ENCODE assay signal across 8 mouse cellular contexts in genomic region chr10:68137151-68137833, GRCm38 (mm10).
DNase-seq lines count a peak whose midpoint lies in the region; ATAC-seq lines count a peak whose summit lies in the region.

No protein-coding gene starts in this region.

- DNase-seq in heart, adult 18-20 months, result no peak
- peak; percentile 98 for DNase-seq in ZHBTc4 (ENCODE audit: low read depth, low spot score)
- no peak for DNase-seq in urinary bladder, postnatal 10 days (ENCODE audit: low spot score)
- DNase-seq in layer of hippocampus, adult 8-10 months (ENCODE audit: low spot score in 2 of 2), result no peak

- H3K9ac ChIP-seq in heart, embryonic 15.5 days, result 0 out of 2 replicates have a peak overlapping the region, but pooled peaks have one; percentile 68
- no peak overlapping the region for H3K9ac ChIP-seq in hindbrain, embryonic 15.5 days
- H3K9ac ChIP-seq in midbrain, embryonic 16.5 days (ENCODE audit: low read depth, low read length), result no peak overlapping the region

- peaks cover 60% of the 10 kb centered on the region for H3K4me1 ChIP-seq in heart, embryonic 15.5 days (replicated peaks)
- H3K4me1 ChIP-seq in hindbrain, embryonic 15.5 days (replicated peaks), result peaks cover 26% of the 10 kb centered on the region
- H3K4me1 ChIP-seq in midbrain, embryonic 16.5 days (ENCODE audit: control insufficient read depth, insufficient read depth, low read length), result peaks cover 22% of the 10 kb centered on the region

- peak overlapping the region; percentile 59 for H3K4me2 ChIP-seq in heart, embryonic 15.5 days
- no peak overlapping the region for H3K4me2 ChIP-seq in hindbrain, embryonic 15.5 days
- H3K4me2 ChIP-seq in midbrain, embryonic 16.5 days (ENCODE audit: low read length), result peak overlapping the region; percentile 73; the same call in 1 of the 2 replicates

- H3K4me3 ChIP-seq in heart, embryonic 15.5 days, result no peak overlapping the region
- H3K4me3 ChIP-seq in hindbrain, embryonic 15.5 days, result no peak overlapping the region
- no peak overlapping the region for H3K4me3 ChIP-seq in midbrain, embryonic 16.5 days (ENCODE audit: low read depth, low read length)

- no peaks in the 10 kb centered on the region for H3K9me3 ChIP-seq in heart, embryonic 15.5 days (replicated peaks)
- H3K9me3 ChIP-seq in hindbrain, embryonic 15.5 days, result no peaks in the 10 kb centered on the region
- no peaks in the 10 kb centered on the region; the same call in 1 of the 2 replicates for H3K9me3 ChIP-seq in midbrain, embryonic 16.5 days (replicated peaks; ENCODE audit: control insufficient read depth, low read length, poor library complexity, severe bottlenecking)

- 67% methylated on average over 11 of the region's 11 CpGs for WGBS in heart, embryonic 15.5 days
- WGBS in hindbrain, embryonic 15.5 days, result 27% methylated on average over 11 of the region's 11 CpGs
- WGBS in midbrain, embryonic 16.5 days, result 31% methylated on average over 11 of the region's 11 CpGs

- H3K36me3 ChIP-seq in heart, embryonic 15.5 days, result peaks cover 11% of the 10 kb centered on the region; the same call in 1 of the 2 replicates
- no peaks in the 10 kb centered on the region for H3K36me3 ChIP-seq in hindbrain, embryonic 15.5 days
- no peaks in the 10 kb centered on the region for H3K36me3 ChIP-seq in midbrain, embryonic 16.5 days (ENCODE audit: control insufficient read depth, insufficient read depth, low read length)

- ATAC-seq in heart, embryonic 15.5 days (replicated peaks; ENCODE audit: insufficient number of reproducible peaks, insufficient read depth, low FRiP score, low read depth), result no peak
- ATAC-seq in hindbrain, embryonic 15.5 days (ENCODE audit: low FRiP score, low read depth), result no peak
- no peak for ATAC-seq in midbrain, embryonic 16.5 days
- ATAC-seq in frontal cortex, adult (ENCODE audit: low TSS enrichment), result no peak

- peak overlapping the region; percentile 94 for H3K27ac ChIP-seq in heart, embryonic 15.5 days
- H3K27ac ChIP-seq in hindbrain, embryonic 15.5 days (replicated peaks), result peak overlapping the region; percentile 75
- H3K27ac ChIP-seq in midbrain, embryonic 16.5 days (ENCODE audit: low read length), result 0 out of 2 replicates have a peak overlapping the region, but pooled peaks have one; percentile 51

- H3K27me3 ChIP-seq in heart, embryonic 15.5 days, result no peaks in the 10 kb centered on the region
- no peaks in the 10 kb centered on the region for H3K27me3 ChIP-seq in hindbrain, embryonic 15.5 days
- no peaks in the 10 kb centered on the region for H3K27me3 ChIP-seq in midbrain, embryonic 16.5 days (ENCODE audit: control insufficient read depth, insufficient read depth, low read depth, low read length)
